Mouse (Mus musculus): Measurements from ENCODE around the gene Galm. TPM values are rescaled to one million over a fixed set of nuclear protein-coding genes. Genes with fewer than 3 reads are reported as not detected.
A peak's percentile ranks its signal among the peaks of the same experiment; 100 is the strongest.

Galm gene
- polyA plus RNA-seq, 1 experiment from 2014 or later: 47.0 TPM

DNA sequence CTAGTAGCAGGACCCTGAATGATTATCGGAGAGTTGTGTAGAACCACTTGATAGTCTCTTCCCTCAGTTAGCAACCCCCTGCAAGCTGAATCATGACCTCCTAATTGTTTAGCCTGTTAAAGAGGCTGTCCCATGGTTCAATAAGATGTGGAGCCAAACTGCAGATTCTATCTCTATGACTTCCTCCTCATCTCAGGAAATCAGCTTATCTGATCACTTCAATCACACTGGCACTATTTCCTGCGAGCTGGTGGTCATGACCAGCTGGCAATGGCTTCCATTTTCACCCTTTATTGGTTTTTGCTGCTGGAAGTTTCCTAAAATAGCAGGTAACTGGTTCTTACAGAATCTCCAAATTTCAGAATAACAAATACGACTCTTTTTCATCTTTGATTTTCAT, 18.5 kb downstream of the Galm start:
- no peak for ATAC-seq
- 37% methylated on average over 3 of the region's 3 CpGs for WGBS (ENCODE audit: insufficient replicate concordance)

DNA sequence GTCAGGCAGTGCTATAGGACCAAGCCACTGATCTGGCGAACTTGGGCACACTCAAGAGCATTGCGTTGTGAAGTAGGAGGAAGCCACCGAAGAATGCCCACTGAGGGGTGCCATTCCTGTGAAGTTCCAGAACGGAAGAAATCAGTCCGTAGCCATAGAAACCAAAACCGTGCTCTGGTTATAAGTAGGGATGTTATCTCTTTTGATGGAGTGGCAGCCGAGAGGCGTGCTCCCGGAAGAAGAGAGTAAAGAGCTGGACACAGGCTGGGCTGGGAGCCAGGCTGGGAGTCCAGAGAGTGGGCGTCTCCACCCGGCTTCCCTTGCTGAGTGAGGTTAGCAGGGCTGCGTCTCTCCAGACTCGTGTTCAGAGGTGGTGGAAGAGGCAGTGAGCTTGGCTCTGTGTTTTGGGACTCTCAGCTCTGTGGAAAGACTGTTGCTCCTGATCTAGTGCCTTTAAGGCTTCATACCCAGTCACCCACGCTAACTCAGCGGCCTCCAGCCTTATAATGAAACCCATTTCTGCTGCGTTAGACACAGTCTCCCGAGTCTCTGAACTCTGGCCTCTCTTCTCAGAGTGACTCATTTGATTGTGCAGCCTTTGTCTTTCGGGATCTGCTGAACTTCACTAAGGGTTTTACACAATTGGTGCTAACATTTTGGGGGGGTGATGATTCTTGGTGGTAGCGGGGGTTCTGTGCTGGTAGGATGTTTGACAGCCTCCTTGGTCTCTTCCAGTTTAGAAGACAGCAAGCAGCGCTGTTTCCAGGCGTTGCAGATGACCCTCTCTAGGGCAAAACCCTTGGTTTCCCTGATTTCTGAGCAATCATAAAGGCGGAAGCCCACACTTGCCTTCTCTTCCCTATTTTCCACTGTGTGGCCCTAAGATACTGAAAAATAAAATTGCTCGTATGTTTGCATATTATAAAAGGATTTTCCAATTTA, 21.1 kb downstream of the Galm start:
- Histone ChIP-seq H3K27ac (ENCODE audit: low read depth) (no peak overlapping the region), H3K9ac (replicated peaks) (no peak overlapping the region), H3K9me3 (ENCODE audit: low read length) (no peaks in the 10 kb centered on the region), H3K4me2 (ENCODE audit: low read depth, low read length) (peak overlapping the region; percentile 36), H3K4me1 (ENCODE audit: insufficient read depth) (0 out of 2 replicates have a peak, but pooled peaks cover 2% of the 10 kb centered on the region), H3K4me3 (ENCODE audit: low read depth, low read length) (no peak overlapping the region), H3K36me3 (replicated peaks; ENCODE audit: insufficient read depth, low read length) (no peaks in the 10 kb centered on the region), H3K27me3 (ENCODE audit: insufficient read depth, low read length) (no peaks in the 10 kb centered on the region)
- DNase-seq (peak; percentile 63), ATAC-seq (peak; percentile 54)
- WGBS (ENCODE audit: insufficient replicate concordance): 61% methylated on average over 23 of the region's 23 CpGs
- no peak for TF ChIP-seq CTCF (IDR thresholded peaks at IDR 0.05; ENCODE audit: low read depth)
- no peak for TF ChIP-seq EP300 (IDR thresholded peaks at IDR 0.05; ENCODE audit: low read depth)

More for the DNA sequence above, 18.5 kb downstream of the Galm start:
- DNase-seq: no peak
- Histone ChIP-seq H3K9ac (replicated peaks) (no peak overlapping the region), H3K27me3 (ENCODE audit: insufficient read depth, low read length) (no peaks in the 10 kb centered on the region), H3K27ac (ENCODE audit: low read depth) (no peak overlapping the region), H3K4me3 (ENCODE audit: low read depth, low read length) (no peak overlapping the region), H3K36me3 (replicated peaks; ENCODE audit: insufficient read depth, low read length) (no peaks in the 10 kb centered on the region), H3K4me1 (ENCODE audit: insufficient read depth) (0 out of 2 replicates have a peak, but pooled peaks cover 3% of the 10 kb centered on the region), H3K4me2 (ENCODE audit: low read depth, low read length) (no peak overlapping the region), H3K9me3 (ENCODE audit: low read length) (no peaks in the 10 kb centered on the region)
- TF ChIP-seq EP300 (IDR thresholded peaks at IDR 0.05; ENCODE audit: low read depth): no peak
- TF ChIP-seq CTCF (IDR thresholded peaks at IDR 0.05; ENCODE audit: low read depth): no peak

GRCm38 (mm10) chr17:80148995-80149388, 21.7 kb downstream of the Galm start:
- no peaks in the 10 kb centered on the region for H3K4me1 ChIP-seq (ENCODE audit: insufficient read depth)
- no peak overlapping the region for H3K9ac ChIP-seq (replicated peaks)
- 83% methylated on average over 6 of the region's 6 CpGs for WGBS (ENCODE audit: insufficient replicate concordance)
- no peak for ATAC-seq
- DNase-seq: no peak
- H3K9me3 ChIP-seq (ENCODE audit: low read length): no peaks in the 10 kb centered on the region
- no peak overlapping the region for H3K4me2 ChIP-seq (ENCODE audit: low read depth, low read length)
- no peak overlapping the region for H3K4me3 ChIP-seq (ENCODE audit: low read depth, low read length)
- H3K27ac ChIP-seq (ENCODE audit: low read depth): no peak overlapping the region
- TF ChIP-seq CTCF (IDR thresholded peaks at IDR 0.05; ENCODE audit: low read depth) (no peak), EP300 (IDR thresholded peaks at IDR 0.05; ENCODE audit: low read depth) (no peak)
- no peaks in the 10 kb centered on the region for H3K36me3 ChIP-seq (replicated peaks; ENCODE audit: insufficient read depth, low read length)
- H3K27me3 ChIP-seq (ENCODE audit: insufficient read depth, low read length): no peaks in the 10 kb centered on the region

GRCm38 (mm10) chr17:80151353-80151752, 24.1 kb downstream of the Galm start:
- Histone ChIP-seq H3K4me1 (ENCODE audit: insufficient read depth) (no peaks in the 10 kb centered on the region), H3K9ac (replicated peaks) (no peak overlapping the region), H3K36me3 (replicated peaks; ENCODE audit: insufficient read depth, low read length) (no peaks in the 10 kb centered on the region), H3K9me3 (ENCODE audit: low read length) (no peaks in the 10 kb centered on the region), H3K4me2 (ENCODE audit: low read depth, low read length) (no peak overlapping the region), H3K4me3 (ENCODE audit: low read depth, low read length) (no peak overlapping the region), H3K27ac (ENCODE audit: low read depth) (peak overlapping the region; percentile 55; the same call in 1 of the 2 replicates), H3K27me3 (ENCODE audit: insufficient read depth, low read length) (no peaks in the 10 kb centered on the region)
- DNase-seq (no peak), ATAC-seq (peak; percentile 90)
- TF ChIP-seq EP300 (IDR thresholded peaks at IDR 0.05; ENCODE audit: low read depth) (peak; percentile 23; the same call in 1 of the 2 replicates), CTCF (IDR thresholded peaks at IDR 0.05; ENCODE audit: low read depth) (no peak)
- WGBS (ENCODE audit: insufficient replicate concordance): 61% methylated on average over 5 of the region's 5 CpGs

GRCm38 (mm10) chr17:80152767-80153630, 25.7 kb downstream of the Galm start:
- H3K4me2 ChIP-seq (ENCODE audit: low read depth, low read length): no peak overlapping the region
- H3K9me3 ChIP-seq (ENCODE audit: low read length): no peaks in the 10 kb centered on the region
- no peaks in the 10 kb centered on the region for H3K27me3 ChIP-seq (ENCODE audit: insufficient read depth, low read length)
- H3K27ac ChIP-seq (ENCODE audit: low read depth): no peak overlapping the region
- H3K36me3 ChIP-seq (replicated peaks; ENCODE audit: insufficient read depth, low read length): no peaks in the 10 kb centered on the region
- DNase-seq (no peak), ATAC-seq (no peak)
- WGBS (ENCODE audit: insufficient replicate concordance): 59% methylated on average over 12 of the region's 12 CpGs
- TF ChIP-seq CTCF (IDR thresholded peaks at IDR 0.05; ENCODE audit: low read depth) (no peak), EP300 (IDR thresholded peaks at IDR 0.05; ENCODE audit: low read depth) (no peak)
- no peak overlapping the region for H3K9ac ChIP-seq (replicated peaks)
- no peak overlapping the region for H3K4me3 ChIP-seq (ENCODE audit: low read depth, low read length)
- no peaks in the 10 kb centered on the region for H3K4me1 ChIP-seq (ENCODE audit: insufficient read depth)

DNA sequence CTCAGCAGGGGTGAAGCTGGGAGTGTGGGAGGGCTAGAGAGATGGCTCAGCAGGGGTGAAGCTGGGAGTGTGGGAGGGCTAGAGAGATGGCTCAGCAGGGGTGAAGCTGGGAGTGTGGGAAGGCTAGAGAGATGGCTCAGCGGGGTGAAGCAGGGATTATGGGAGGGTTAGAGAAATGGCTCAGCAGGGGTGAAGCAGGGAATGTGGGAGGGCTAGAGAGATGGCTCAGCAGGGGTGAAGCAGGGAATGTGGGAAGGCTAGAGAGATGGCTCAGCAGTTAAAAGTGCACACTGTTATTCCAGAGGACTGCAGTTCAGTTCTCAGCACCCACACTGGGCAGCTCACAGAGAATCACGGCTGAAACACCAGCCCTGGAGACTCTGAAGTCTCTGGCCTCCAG, 26.4 kb downstream of the Galm start:
- DNase-seq (no peak), ATAC-seq (no peak)
- H3K27me3 ChIP-seq (ENCODE audit: insufficient read depth, low read length): no peaks in the 10 kb centered on the region
- H3K36me3 ChIP-seq (replicated peaks; ENCODE audit: insufficient read depth, low read length): no peaks in the 10 kb centered on the region
- H3K4me3 ChIP-seq (ENCODE audit: low read depth, low read length): no peak overlapping the region
- TF ChIP-seq CTCF (IDR thresholded peaks at IDR 0.05; ENCODE audit: low read depth) (no peak), EP300 (IDR thresholded peaks at IDR 0.05; ENCODE audit: low read depth) (no peak)
- no peak overlapping the region for H3K27ac ChIP-seq (ENCODE audit: low read depth)
- no peak overlapping the region for H3K9ac ChIP-seq (replicated peaks)
- no peaks in the 10 kb centered on the region for H3K4me1 ChIP-seq (ENCODE audit: insufficient read depth)
- 73% methylated on average over 2 of the region's 2 CpGs for WGBS (ENCODE audit: insufficient replicate concordance)
- no peaks in the 10 kb centered on the region for H3K9me3 ChIP-seq (ENCODE audit: low read length)
- no peak overlapping the region for H3K4me2 ChIP-seq (ENCODE audit: low read depth, low read length)
